Mouse (Mus musculus): ENCODE measurements at regions not wholly inside any gene's neighbourhood (a gene's known extent, or its start where the extent isn't known, plus 50 kb on each side); places are given as distances from the start of the nearest gene placed in this dataset.
A peak's percentile ranks its signal among the peaks of the same experiment; 100 is the strongest.

DNA sequence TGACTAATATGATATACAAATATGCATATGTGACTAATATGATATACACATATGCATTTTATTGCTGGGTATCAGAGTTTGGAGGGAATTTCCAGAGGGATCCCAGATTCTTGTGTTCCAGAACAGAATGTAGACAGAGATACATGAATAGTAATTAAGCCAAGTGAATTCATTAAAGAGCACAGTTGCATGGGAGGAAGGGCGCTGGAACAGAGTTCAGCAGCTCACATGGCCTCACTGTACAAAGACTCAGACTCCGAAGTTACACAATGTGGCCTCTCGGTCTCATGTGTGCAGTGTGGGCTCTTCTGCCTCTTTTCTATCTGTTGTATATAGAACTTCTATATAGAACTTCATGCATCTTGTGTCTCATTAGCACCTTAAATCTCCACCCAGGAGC is 196.8 kb upstream of the Rbfox1 start:
- ATAC-seq (ENCODE audit: insufficient number of reproducible peaks, low FRiP score, low TSS enrichment), result no peak

DNA sequence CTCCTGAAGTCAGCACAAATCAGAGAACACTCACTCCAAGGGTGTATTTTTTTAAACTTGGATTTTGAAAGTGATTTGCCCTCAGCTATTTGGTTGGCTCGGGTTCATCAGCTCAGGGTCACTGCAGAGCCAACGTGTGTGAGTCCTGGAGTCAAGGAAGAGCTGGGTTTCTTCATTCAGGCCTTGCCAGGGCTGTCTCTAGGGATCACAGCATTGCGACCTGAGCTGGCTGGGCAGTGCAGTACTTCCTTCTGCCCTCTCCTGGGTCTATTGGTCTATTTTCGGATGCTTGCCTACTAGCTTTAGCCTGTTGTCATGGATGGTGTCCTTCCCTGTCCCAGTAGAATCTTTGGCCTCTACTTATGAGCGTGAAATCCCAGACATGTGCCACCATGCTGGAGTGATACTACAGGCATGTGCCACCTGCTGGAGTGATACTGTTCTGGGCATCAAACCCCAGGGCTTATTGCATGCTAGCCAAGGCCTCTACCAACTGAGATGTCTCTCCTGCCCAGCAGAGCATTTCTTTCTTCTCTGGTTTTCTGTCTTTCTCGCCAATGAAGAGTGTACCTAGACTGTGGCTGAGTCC is 211.7 kb upstream of the Rbfox1 start:
- no peak for ATAC-seq (ENCODE audit: insufficient number of reproducible peaks, low FRiP score, low TSS enrichment)

DNA sequence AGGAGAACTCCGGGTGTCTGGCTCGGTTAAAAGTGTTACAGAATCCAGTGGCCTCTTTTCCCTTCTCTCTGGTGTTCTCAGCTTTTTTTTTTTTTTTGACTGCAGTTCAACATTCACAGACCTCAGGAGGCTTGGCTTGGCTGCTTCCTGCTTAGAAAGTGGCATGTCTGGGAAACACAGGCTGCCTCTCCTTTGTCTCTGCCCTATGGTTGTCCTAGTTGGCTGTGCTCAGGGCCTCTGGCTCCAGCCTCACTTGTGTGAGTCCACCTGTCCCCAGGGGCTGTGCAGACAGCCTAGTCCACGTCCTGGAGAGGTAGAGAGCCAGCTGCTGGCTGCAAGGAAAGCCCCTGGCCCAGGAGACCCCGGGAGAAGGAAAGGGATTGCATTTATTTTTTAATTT is 212.3 kb upstream of the Rbfox1 start:
- peak; percentile 75; the same call in 1 of the 2 replicates for ATAC-seq (ENCODE audit: insufficient number of reproducible peaks, low FRiP score, low TSS enrichment)

DNA sequence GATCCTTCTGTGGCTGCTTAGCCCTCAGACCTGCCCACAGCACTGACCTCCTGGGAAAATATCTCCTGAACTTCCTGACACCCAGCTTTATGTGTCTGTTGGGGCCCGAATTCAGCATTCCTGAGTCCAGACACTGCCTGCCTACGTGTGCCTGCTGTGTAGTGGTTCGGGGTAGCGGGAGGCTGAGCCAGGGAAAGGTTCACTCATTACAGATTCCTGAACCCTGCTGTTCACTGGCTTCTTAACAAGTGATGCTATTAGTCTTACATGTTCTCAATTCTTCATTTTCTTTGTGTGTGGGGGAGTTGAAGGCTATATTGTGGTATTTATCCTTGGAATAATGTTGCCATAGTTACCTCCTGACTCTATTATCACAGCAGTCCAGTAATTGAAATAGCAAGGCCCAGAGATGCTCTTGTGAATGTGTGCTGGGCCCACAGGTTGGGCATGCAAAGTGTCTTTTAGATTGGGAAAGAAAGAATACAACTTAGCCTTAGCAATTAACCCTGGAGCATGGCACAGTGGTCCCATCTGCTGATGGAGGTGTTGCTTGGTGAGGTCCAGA is 216.7 kb upstream of the Rbfox1 start:
- ATAC-seq (ENCODE audit: insufficient number of reproducible peaks, low FRiP score, low TSS enrichment), result no peak

DNA sequence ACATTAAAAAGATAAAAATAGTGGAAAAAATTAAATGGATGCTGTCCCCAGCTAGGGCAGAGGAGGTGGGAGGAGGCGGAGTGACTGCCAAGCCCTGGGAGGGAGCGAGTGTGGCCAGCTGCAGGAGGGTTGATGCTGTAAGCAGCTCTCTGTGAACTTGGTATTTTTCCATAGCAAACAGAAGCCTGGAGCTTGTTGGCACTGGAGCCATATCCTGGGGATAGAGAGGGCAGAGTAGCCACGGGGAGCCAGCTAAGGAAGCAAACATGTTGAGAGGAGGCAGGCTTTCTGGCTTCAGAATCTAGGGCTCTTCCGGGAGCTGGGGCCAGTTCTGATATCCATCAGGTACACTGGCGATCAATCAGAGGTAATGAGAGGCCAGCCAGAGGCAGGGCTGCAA is 223.2 kb upstream of the Rbfox1 start:
- ATAC-seq (ENCODE audit: insufficient number of reproducible peaks, low FRiP score, low TSS enrichment), result 0 out of 2 replicates have a peak, but pooled peaks have one; percentile 31

DNA sequence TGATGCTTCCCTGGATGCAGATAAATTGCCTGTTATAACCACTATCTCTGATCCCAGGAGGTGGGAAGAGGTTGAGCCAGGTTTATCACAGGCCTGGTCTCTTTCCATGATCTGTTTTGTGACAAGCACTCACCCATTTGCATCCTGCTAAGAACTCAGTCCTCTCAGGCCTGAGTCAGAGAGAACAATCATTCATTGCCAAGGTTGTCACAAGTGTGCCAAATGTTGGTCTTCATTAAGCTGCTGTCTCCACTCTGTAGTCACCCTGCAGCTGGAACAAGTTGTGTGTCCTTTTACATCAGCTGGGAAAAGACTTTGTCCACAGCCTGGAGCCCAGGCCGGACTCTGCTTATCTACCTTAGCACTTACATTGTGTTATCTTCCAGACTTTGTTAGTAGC is 233.6 kb upstream of the Rbfox1 start:
- ATAC-seq (ENCODE audit: insufficient number of reproducible peaks, low FRiP score, low TSS enrichment), result no peak

DNA sequence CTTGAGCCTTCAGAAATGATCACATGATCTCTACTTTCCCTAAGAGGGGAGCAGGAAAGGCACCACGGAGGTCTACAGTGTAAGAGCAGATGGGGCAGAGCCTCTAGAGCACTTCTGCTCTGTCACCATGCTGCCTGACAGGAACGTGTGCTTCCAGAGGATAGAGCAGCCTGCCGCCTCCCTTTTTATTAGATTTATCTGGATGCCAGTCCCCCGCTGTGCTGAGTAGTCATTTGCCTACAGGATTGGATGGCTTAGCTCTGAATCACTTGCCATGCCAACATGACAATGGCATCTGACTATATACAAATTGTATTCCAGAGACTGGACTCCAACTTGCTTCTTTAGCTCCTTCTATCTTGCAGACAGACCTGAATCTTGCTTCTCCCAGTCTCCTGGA is 234.2 kb upstream of the Rbfox1 start:
- ATAC-seq (ENCODE audit: insufficient number of reproducible peaks, low FRiP score, low TSS enrichment), result no peak

DNA sequence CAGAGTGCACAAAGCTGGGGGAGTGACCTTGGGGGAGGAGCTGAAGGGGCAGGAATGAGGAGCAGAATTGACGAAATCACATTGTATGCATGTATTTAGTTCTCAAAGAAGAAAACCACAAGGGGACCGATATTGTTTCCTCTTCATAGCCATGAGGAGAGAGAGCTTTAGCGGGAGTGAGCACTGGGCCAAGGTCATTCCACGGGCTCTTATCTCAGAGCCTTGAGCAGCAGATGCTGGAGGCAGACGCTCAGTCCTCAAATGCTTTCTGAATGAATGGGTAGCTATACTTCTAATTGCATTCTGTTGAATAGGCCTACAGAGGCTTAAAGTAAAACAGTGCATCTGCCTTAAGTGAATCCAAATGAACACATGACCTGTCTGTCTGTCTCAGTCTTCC is 245.2 kb upstream of the Rbfox1 start:
- no peak for ATAC-seq (ENCODE audit: insufficient number of reproducible peaks, low FRiP score, low TSS enrichment)

DNA sequence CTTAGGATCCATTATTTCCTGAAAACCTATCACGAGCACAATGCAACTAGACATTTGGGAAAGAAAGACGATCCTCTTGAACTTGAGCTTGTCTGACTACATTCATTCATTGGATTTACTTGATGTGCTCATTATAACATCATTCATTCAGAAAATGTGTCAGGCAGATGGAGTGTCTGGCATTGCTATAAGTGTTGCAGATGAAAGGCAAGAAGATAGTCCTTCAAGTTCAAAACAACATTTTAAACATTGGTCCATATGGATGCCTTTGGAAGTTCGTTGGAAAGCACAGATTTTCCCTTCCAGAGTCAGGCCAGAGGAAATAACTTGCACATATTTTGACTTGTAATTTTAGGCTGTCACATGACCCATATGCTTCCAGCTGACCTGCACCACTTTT is 255.2 kb upstream of the Rbfox1 start:
- no peak for ATAC-seq (ENCODE audit: insufficient number of reproducible peaks, low FRiP score, low TSS enrichment)

DNA sequence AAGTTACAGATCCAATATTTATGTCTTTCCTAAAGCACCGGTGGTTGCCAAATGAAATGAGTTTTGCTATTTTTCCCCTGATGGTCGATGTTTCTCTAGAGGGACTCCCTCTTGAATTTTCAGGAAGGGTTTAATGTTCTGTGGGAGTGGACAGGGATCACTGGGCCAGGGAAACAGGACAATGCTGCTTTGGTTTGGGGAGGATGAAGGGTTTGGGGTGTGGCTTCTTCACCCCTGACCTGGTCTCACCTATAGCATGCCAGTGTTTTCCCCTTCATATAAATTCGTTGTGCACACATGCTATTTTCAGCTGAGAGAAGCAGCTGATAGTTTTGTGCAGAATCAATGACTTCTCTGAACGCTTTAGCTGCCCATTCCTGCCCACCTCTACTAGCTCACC is 257.2 kb upstream of the Rbfox1 start:
- ATAC-seq (ENCODE audit: insufficient number of reproducible peaks, low FRiP score, low TSS enrichment), result no peak

DNA sequence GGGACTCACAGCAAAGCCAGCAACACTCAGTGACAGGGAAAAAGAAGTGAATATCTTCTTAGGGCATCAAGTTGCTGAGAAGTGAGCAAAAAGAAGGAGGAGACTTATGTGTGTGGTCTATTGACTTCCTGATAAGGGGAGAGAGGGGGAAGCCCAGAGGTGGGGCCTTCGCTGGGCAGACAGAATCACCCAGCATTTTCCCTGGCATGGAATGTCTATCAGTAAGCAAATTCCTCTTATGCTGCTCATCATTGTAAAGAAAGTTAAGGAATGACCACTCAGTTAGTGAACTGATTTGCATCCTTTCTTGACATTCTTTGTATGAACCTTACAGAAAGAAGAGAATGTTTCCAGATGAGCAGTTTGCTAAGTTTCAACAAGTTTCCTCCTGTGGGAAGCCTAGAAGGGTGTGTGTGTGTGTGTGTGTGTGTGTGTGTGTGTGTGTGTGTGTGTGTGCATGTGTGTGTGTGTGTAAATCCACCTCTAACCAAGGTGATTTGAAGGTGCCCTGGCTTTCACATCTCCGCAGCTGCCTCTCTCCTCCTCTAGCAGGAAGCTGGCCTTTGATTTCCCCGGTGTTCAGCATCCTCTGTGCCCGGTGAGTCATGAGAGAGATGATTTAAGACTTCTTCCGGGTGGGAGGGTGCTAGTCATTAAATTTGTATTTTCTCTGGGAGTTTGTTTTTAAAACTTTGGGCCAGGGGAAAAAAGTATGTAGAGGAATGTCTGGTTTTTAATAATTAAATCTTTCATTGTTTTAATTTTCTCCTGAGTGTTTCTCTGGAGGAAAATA is 257.8 kb upstream of the Rbfox1 start:
- ATAC-seq (ENCODE audit: insufficient number of reproducible peaks, low FRiP score, low TSS enrichment), result no peak

DNA sequence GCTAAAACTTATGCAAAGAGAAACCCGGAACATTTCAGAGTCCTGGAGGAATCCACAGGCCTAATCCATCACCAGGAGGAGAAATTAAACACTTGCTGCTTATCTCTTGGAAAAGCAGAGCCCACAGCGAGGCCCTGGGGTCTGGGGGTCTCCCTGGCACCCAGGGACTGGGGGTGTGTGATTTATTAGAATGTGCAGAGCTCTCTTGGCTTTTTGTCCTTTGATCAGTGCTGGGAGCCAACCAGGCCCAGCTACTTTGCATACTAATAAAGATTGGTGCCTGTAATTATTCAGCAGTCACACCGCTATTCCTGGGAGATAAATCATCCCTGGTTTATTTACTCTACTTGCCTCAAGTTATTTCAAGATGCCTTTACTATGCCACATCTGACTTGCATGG is 260.0 kb upstream of the Rbfox1 start:
- no peak for ATAC-seq (ENCODE audit: insufficient number of reproducible peaks, low FRiP score, low TSS enrichment)

DNA sequence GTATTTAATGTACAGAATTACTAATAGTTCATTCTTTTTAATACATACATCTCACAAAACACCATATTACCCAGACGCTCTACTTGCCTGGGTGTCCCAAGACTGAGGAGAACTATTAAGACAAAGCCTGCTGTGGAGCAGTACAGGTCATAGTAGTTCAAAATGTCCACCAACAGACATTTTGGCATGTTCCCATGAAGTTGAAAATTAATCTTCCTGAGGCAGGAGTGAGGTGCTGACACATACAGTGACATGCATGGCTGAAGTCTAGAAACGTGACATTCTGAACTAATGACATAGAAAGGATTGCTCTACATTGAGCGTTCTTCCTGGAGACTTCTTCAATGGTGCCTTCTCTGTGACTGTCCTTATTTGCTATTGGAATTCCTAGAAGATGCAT is 264.6 kb upstream of the Rbfox1 start:
- no peak for ATAC-seq (ENCODE audit: insufficient number of reproducible peaks, low FRiP score, low TSS enrichment)

DNA sequence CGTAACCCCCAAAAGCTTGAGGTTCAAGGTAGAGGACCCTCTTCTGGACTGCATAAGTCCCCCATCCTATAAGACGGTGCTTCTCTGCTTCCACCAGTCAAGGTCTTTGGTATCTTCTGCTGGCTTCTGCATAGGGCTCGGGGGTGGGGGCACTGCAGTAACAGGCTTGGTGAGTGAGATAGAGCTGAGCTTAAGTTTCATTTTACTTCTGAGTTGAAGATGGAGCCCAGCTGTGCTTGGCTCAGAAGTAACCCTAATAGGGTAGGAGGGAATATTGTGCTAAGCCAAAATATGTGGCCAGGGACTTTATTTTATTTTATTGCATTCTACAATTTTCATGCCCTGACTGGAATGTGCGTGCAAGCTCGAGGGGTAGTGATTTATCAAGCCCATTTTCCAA is 268.8 kb upstream of the Rbfox1 start:
- no peak for ATAC-seq (ENCODE audit: insufficient number of reproducible peaks, low FRiP score, low TSS enrichment)

DNA sequence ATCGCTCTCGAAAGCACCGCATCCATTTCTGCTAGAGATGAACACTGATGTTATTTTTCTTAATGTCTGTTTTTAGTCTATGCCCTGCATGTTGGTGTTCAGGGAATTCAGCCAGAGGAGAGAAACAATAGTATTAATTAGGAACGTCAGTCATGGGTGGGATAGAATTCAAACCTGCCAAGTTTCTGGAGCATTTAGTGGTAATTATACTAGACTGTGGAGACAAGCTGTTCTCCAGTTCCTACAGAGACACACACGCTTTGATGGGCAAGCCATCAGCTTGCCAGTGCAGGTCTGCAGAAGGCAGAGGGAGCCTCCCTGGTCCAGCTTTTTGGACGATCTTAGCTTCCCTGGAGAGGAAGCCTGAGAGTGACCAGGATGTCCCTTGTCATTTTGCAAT is 289.8 kb upstream of the Rbfox1 start:
- no peak for ATAC-seq (ENCODE audit: insufficient number of reproducible peaks, low FRiP score, low TSS enrichment)

DNA sequence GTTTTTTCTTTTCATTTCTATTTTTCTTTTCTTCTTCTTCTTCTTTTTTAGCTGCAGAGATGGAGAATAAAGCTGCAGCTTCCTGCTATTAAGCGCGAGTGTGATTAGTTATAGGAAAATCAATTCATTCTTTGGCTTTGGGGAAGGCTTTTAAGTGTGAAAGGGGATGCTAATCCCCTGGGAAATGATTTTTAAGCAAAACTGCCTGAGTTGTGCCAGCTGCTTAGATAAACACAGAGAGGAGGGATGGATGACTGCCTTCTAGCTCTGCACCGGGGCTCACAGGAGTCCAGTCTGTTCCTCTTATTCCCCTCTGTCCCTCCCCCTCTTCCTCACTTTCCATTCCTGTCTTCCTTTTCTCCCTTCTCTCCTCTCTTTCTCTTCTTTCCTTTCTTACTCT is 306.8 kb upstream of the Rbfox1 start:
- no peak for ATAC-seq (ENCODE audit: insufficient number of reproducible peaks, low FRiP score, low TSS enrichment)

DNA sequence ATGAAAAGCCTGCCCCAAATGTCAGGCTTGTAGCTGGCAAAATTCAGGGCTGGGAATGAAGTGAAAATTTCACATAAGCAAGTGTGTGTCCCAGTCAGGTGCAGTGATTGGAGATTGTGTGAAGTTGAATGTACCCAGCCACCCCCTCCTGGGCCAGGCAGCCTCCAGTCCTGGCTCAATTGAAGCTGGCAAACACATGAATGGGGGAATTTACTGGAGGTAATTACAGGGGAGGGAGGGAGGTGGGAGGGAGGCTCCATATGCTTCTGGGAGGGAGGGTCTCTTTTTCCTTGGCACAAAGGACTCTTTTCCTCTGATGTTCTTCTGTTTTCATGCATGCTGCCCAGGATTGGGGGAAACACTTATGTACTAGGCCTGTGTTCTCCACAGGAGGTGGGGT is 312.4 kb upstream of the Rbfox1 start:
- ATAC-seq (ENCODE audit: insufficient number of reproducible peaks, low FRiP score, low TSS enrichment), result no peak

DNA sequence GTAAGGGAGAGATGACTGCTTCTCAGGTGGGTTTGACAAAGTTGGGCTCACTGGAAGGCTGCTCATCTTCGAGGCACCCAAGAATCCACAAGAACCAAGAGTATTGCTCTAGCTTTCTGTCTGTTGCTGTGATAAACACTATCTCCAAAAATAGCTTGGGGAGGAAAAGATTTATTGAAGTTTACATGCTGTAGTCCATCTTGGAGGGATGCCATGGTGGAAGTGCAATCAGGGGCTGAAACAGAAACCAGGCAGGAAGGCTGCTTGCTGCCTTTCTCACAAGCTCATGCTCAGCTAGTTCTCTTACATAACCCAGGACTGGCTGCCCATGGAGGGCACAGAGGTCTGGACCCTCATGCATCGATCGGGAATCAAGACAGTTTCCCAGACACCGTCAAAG is 314.5 kb upstream of the Rbfox1 start:
- no peak for ATAC-seq (ENCODE audit: insufficient number of reproducible peaks, low FRiP score, low TSS enrichment)

DNA sequence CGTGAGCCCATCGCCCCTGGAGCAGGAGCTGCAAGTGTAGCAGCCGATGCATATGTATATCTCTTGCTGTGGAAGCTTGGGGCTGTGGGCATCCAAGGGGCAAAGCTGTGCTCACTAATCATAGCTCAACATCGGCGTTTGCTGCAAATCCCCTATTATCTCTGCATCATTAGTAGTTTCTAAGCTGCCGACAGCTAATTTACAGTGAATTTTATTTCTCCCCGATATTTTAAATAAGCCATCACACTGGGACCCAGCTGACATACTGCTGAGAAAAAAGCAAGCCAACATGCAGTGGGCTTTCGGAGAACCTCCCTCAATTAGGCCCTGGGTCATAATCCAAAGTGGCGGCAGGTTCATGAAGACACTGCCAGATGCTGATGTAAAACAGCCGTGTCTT is 313.3 kb upstream of the Eef2kmt start:
- ATAC-seq (ENCODE audit: insufficient number of reproducible peaks, low FRiP score, low TSS enrichment), result no peak

DNA sequence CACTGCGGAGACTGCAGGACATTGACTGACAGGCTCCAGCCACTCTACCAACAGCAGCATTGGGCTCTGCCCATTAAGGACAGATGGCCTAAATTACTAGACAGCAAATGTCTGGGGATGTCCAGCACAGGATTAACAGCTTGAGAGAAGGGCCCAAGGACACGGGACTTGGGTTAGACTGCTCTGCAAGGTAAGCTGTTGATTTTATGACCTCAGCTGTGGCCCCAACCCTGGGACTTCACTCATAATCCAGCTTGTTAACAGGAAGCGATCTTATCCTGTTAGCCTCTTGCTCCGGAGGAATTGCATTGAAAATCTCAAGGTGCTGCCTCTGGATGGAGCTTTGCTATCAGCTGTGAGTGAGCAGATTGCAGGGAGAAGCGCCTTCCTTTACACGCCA is 293.2 kb upstream of the Eef2kmt start:
- ATAC-seq (ENCODE audit: insufficient number of reproducible peaks, low FRiP score, low TSS enrichment), result no peak

DNA sequence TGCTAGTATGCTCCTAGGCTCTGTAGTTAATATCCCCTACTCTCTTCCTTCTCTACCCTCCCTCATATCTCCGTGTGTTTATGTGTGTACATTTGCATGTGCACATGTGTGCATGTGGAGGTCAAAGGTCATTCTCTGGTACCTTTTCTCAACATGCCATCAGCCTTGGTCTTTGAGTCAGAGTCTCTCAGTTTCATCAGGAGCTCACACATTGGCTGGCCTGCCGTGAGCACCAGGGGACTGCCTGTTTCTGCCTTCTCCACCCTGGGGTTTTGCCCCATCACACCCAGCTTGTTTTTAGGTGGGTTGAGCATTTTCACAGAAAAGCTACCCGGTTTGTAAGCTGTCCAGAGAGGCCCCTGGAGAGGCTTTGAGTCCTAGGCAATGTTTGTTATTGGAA is 292.8 kb upstream of the Eef2kmt start:
- no peak for ATAC-seq (ENCODE audit: insufficient number of reproducible peaks, low FRiP score, low TSS enrichment)

DNA sequence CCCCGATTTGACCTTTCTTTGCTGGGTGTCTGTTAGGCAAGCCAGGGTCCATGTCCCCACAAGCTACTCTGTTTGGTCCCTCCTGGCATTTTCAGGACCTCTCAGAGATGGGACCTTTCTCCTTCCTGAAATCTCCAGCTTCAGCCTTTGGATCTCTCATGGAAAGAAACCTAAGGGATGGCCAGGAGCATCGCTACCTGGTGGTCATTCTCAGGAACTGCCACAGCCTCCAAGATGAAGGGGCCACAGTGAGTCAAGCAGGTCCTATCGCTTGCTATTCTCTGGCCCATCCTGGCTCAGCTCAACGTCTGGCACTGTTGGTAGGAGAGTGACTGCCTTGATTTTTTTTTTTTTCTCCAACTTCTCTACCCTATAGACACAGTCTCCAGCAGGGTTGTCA is 291.0 kb upstream of the Eef2kmt start:
- no peak for ATAC-seq (ENCODE audit: insufficient number of reproducible peaks, low FRiP score, low TSS enrichment)

Measured in cerebellum, adult (tissue).